Mouse (Mus musculus) intestine, postnatal 0 days (tissue): ENCODE results near the gene Arid5b. TPM values are rescaled to one million over a fixed set of nuclear protein-coding genes. Genes with fewer than 3 reads are reported as not detected.

ENCODE experiments used
- ATAC-seq: fragments of 200-750 bp; cut with Nextera tagmentation; 2 replicates; pipeline ENCODE4 v1.8.0; 2017; ENCODE audit warnings: mild to moderate bottlenecking, moderate TSS enrichment, moderate library complexity
- H3K27ac ChIP-seq: fragments of 300-500 bp; sonication (generic); 2 replicates; pipeline ENCODE4 v1.5.1; 2014; ENCODE audit warnings: mild to moderate bottlenecking, low read depth, low read length, moderate library complexity
- H3K27me3 ChIP-seq: fragments of 300-500 bp; sonication (generic); replicated peaks from 2 replicates; pipeline ENCODE4 v1.6.1; 2014; ENCODE audit warnings: low read length, mixed read lengths; ENCODE audit not compliant: control insufficient read depth, insufficient read depth
- H3K36me3 ChIP-seq: fragments of 300-500 bp; sonication (generic); 2 replicates; pipeline ENCODE4 v1.6.1; 2014; ENCODE audit warnings: mild to moderate bottlenecking, moderate library complexity; ENCODE audit not compliant: control insufficient read depth, insufficient read depth
- H3K4me1 ChIP-seq: fragments of 300-500 bp; sonication (generic); replicated peaks from 2 replicates; pipeline ENCODE4 v1.6.1; 2014; ENCODE audit warnings: antibody characterized with exemption, low read length, mixed read lengths; ENCODE audit not compliant: control insufficient read depth, insufficient read depth
- H3K4me2 ChIP-seq: fragments of 300-500 bp; sonication (generic); replicated peaks from 2 replicates; pipeline ENCODE4 v1.6.1; 2014; ENCODE audit warnings: low read depth, mild to moderate bottlenecking, moderate library complexity
- H3K4me3 ChIP-seq: fragments of 300-500 bp; sonication (generic); 2 replicates; pipeline ENCODE4 v1.5.1; 2014; ENCODE audit warnings: low read depth, low read length
- H3K9ac ChIP-seq: fragments of 300-500 bp; sonication (generic); 2 replicates; pipeline ENCODE4 v1.6.1; 2014; ENCODE audit warnings: mild to moderate bottlenecking, low read depth, low read length
- H3K9me3 ChIP-seq: fragments of 300-500 bp; sonication (generic); 2 replicates; pipeline ENCODE4 v1.6.1; 2016; ENCODE audit warnings: mixed run types; ENCODE audit not compliant: control insufficient read depth
- CTCF ChIP-seq: sonication (generic); IDR thresholded peaks from 2 replicates; pipeline ENCODE4 v1.5.1; 2016; ENCODE audit warnings: low read depth, mild to moderate bottlenecking, control low read depth, antibody characterized with exemption, moderate library complexity
- WGBS: fragments of 180-500 bp; shearing (Covaris S2); extraction: QIAGEN DNeasy Blood & Tissue Kit; methylation state at CpG from one replicate; pipeline ENCODE4 v1.1.7; 2014; 5-methylcytosine and 5-hydroxymethylcytosine counted together
- polyA plus RNA-seq: library from polyadenylated mRNA; unstranded; fragments of >200 nt; fragmentation: Nextera tagmentation; extraction: Ambion mirVana; gene quantifications from 2 replicates; pipeline ENCODE4 v1.2.1, GENCODE M21; 2015

Gene Arid5b
- polyA plus RNA-seq, 1 experiment from 2014 or later, result 15.1 TPM

- TF ChIP-seq CTCF, result no peak
- H3K9ac ChIP-seq, result no peak overlapping the region
- no peak overlapping the region for H3K4me2 ChIP-seq
- no peaks in the 10 kb centered on the region for H3K9me3 ChIP-seq
- no peak for ATAC-seq
- H3K4me3 ChIP-seq, result no peak overlapping the region
- 53% methylated on average over 6 of the region's 6 CpGs for WGBS
- H3K36me3 ChIP-seq, result no peaks in the 10 kb centered on the region
- no peak overlapping the region for H3K27ac ChIP-seq
- H3K4me1 ChIP-seq, result no peaks in the 10 kb centered on the region
- H3K27me3 ChIP-seq, result no peaks in the 10 kb centered on the region
Observed at GRCm38 (mm10) chr10:68319438-68319837, 40.9 kb upstream of the Arid5b start.

GRCm38 (mm10) chr10:68318438-68318979 lies 40.0 kb upstream of the Arid5b start:
- no peaks in the 10 kb centered on the region for H3K9me3 ChIP-seq
- no peak for ATAC-seq
- no peak overlapping the region for H3K4me2 ChIP-seq
- 28% methylated on average over 6 of the region's 6 CpGs for WGBS
- no peaks in the 10 kb centered on the region for H3K36me3 ChIP-seq
- no peak overlapping the region for H3K4me3 ChIP-seq
- TF ChIP-seq CTCF, result no peak
- no peaks in the 10 kb centered on the region for H3K27me3 ChIP-seq
- H3K27ac ChIP-seq, result no peak overlapping the region
- H3K4me1 ChIP-seq, result no peaks in the 10 kb centered on the region
- no peak overlapping the region for H3K9ac ChIP-seq

- Histone ChIP-seq H3K36me3 (no peaks in the 10 kb centered on the region), H3K4me3 (no peak overlapping the region), H3K9ac (no peak overlapping the region), H3K27me3 (no peaks in the 10 kb centered on the region), H3K9me3 (0 out of 2 replicates have a peak, but pooled peaks cover 3% of the 10 kb centered on the region), H3K27ac (no peak overlapping the region), H3K4me1 (no peaks in the 10 kb centered on the region), H3K4me2 (no peak overlapping the region)
- TF ChIP-seq CTCF, result no peak
- no peak for ATAC-seq
- 70% methylated on average over 8 of the region's 8 CpGs for WGBS
Observed at GRCm38 (mm10) chr10:68312734-68313133, 34.2 kb upstream of the Arid5b start.

GRCm38 (mm10) chr10:68301013-68301412 lies 22.5 kb upstream of the Arid5b start:
- Histone ChIP-seq H3K4me1 (no peaks in the 10 kb centered on the region), H3K4me2 (no peak overlapping the region), H3K27ac (no peak overlapping the region), H3K36me3 (no peaks in the 10 kb centered on the region), H3K4me3 (no peak overlapping the region), H3K9ac (no peak overlapping the region), H3K9me3 (no peaks in the 10 kb centered on the region), H3K27me3 (no peaks in the 10 kb centered on the region)
- WGBS, result 78% methylated on average over 7 of the region's 7 CpGs
- no peak for TF ChIP-seq CTCF
- ATAC-seq, result no peak

- H3K27me3 ChIP-seq, result no peaks in the 10 kb centered on the region
- no peak overlapping the region for H3K4me2 ChIP-seq
- no peak overlapping the region for H3K27ac ChIP-seq
- H3K9me3 ChIP-seq, result no peaks in the 10 kb centered on the region; the same call in 1 of the 2 replicates
- H3K4me1 ChIP-seq, result no peaks in the 10 kb centered on the region
- H3K4me3 ChIP-seq, result no peak overlapping the region
- no peaks in the 10 kb centered on the region for H3K36me3 ChIP-seq
- H3K9ac ChIP-seq, result no peak overlapping the region
- ATAC-seq, result no peak
- no peak for TF ChIP-seq CTCF
- WGBS, result 83% methylated on average over 4 of the region's 4 CpGs
Observed at GRCm38 (mm10) chr10:68289465-68289864, 10.9 kb upstream of the Arid5b start.

GRCm38 (mm10) chr10:68282466-68283391 lies 4.2 kb upstream of the Arid5b start:
- peak; percentile 94 for TF ChIP-seq CTCF
- 1% methylated on average over 27 of the region's 27 CpGs for WGBS

More at GRCm38 (mm10) chr10:68282466-68283391, 4.2 kb upstream of the Arid5b start:
- H3K4me3 ChIP-seq, result peak overlapping the region; percentile 54
- peak overlapping the region; percentile 48; the same call in 1 of the 2 replicates for H3K9ac ChIP-seq
- H3K27me3 ChIP-seq, result no peaks in the 10 kb centered on the region
- no peaks in the 10 kb centered on the region; the same call in 1 of the 2 replicates for H3K4me1 ChIP-seq
- H3K27ac ChIP-seq, result peak overlapping the region; percentile 70
- no peaks in the 10 kb centered on the region for H3K9me3 ChIP-seq
- peak overlapping the region; percentile 98 for H3K4me2 ChIP-seq
- peak; percentile 82 for ATAC-seq
- H3K36me3 ChIP-seq, result no peaks in the 10 kb centered on the region
